Mouse (Mus musculus): ENCODE measurements at regions not wholly inside any gene's neighbourhood (a gene's known extent, or its start where the extent isn't known, plus 50 kb on each side); places are given as distances from the start of the nearest gene placed in this dataset.

DNA sequence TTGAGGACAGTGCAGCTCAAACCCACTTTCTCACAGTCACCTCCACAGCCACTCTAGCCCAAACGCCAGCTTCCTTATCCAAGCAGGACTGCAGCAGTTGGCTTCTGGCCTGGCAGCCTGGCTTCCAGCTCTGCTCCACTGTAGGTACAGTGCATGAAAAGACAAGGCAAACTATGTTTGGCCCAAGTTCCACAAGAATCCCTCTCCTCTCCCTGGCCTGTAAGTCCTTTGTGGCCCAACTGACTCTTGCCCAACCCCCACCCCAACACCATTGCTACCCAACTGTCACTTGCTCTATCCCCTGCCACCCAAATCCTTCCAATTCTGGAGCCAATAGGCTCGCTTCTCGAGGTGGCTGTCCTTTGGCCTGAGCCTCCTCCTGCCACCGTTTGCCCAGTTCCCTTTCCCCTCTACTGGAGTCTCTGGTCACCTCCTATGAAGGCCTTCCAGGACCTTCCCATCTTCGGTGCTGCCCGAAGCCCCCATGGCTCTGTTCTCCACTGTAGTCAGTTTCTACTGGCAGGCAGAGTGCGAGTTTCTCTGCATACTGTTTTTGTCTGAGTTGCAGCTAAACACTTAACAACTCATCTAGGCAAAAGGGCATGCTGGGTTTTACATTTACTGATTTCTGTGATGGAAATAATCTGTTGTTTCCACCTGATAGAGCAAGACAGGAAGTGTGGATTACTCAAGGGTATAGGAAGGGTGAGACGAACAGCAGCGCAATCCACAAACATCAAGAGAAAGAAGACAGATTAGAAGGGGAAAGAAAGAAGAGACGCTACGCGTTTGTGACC is 84.4 kb upstream of the Ptpn1 start:
- DNase-seq, result peak in 1 of 2 experiments; percentile 35

DNA sequence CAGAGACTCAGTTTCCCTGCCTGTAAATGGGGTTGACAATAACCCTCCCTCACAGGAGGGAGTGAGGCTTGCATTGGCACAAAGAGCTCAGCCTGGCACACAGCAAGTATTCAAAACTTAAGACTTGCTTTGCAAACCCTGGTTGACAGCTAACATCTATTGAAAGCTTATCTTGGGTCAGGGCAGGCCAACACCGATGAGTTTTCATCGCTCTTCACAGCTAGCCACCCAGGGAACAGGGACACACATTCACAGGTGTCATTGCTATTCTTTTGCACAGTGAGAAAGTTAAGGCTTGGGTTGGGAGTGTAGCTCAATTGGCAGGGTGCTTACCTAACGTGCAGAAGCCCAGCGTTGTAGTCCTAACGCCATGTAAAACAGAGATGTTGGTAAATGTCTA is 86.5 kb upstream of the Ptpn1 start:
- no peak for DNase-seq

DNA sequence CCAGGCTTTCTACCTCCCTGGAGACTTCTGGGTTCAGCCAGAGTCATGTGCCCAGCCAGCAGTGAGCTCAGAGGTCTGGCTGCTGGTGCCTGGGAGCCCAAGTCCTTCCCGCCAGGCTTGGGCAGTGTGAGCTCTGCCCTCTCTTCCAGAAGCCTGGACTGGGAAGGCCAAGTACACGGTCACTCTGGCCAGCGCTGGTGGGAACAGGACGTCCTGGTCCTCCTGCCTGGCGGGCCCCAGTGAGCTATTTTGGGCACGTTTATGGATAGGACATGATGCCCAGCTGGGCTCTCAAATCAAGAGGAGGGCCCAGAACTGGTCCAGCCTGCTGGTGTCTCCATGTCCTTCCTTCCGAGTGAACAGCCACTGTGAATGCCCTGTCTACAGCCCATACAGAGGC is 87.3 kb upstream of the Ptpn1 start:
- DNase-seq, result no peak

DNA sequence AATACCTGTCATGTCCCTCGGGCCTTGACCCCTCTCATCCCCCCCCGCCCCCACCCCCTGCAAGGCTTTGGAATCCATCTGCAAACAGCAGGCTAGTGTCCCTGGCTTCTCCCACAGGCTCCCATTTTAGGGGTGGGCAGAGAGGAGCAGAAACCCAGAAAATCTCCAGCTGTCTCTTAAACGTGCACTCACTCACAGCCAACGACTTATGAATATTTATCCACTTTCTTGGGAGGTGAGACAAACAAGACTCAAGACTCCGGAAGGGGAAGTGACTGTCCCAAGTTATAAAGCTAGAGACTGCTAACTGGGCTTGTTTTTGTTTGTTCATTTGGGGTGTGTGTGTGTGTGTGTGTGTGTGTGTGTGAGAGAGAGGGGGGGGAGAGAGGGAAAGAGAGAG is 87.9 kb upstream of the Ptpn1 start:
- no peak for DNase-seq

DNA sequence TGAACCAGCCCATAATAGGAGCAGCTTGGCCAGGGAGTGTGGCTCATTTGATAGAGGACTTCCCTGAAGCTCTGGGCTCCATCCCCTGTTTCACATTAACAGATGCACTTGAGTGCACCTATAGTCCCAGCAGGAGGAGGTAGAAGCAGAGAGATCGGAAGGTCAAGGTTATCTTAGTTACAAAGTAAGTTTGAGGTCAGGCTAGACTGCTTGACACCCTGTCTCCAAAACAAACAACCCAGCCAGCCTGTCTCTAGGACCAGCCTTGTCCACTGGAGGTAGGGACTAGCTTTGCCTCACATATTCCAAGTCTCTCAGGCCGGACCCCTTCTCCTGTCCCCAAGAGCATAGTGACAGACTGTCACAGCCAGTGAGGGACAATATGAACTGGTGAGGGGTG is 88.9 kb upstream of the Ptpn1 start:
- no peak for DNase-seq

DNA sequence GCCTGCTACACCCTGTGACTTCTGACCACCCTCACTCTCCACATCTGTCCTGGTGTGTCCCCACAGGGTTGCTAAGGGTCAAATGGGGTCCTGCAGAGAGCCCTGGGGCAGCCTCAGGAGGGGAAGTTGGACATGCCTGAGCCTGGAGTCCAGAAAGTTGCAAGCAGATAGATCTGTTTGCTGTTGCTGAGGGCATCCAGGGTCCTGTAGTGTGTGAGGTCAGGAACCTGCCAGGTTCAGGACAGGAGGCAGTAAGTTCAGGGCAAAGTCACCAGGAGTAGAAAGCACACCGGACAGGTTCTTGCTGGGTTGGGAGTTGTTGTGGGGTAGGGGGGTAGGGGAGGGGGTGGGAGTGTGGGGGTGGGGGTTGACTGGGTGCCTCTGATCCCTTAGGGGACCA is 89.4 kb upstream of the Ptpn1 start:
- no peak for DNase-seq

DNA sequence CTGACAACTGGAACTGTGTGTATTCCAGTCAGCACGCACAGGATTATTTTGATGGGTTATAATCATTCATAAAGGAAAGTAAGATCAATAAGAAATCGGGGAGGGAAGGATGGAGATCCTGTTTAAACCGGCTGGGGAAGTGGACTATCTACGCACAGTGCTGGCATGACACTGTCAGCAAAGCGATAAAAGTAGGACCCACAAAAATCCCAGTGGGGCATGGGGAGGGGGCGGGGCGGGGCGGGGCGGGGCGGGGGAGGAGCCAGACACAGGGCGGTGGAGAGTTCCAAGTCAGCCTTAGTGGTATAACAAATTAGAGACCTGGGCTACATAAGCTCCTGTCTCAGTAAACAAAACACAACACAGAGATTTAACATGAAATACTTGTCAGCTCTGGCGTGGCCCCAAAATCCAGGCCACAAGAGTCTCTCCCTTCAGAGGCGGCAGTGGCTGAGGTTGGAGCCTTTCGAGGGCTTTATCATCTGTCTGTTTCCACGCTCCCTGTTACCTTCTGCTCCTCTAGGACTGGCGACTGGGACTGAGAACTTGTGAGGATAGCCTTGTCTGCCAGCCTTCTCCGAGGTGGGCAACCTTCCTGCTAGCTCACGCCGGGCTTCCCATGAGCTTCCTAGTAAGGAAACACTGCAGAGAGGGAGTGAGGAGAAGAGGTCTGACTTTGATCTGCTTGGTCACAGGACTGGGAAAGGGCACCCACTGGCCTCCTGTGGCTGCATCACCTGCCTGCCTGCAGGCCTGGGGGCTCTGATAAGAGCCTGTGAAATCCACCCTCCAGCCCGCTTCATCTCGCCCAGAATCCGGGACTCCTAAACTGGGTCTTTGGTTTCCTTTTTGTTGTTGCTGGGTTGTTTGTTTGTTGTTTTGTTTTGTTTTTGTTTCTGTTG is 90.3 kb upstream of the Ptpn1 start:
- DNase-seq, result no peak

DNA sequence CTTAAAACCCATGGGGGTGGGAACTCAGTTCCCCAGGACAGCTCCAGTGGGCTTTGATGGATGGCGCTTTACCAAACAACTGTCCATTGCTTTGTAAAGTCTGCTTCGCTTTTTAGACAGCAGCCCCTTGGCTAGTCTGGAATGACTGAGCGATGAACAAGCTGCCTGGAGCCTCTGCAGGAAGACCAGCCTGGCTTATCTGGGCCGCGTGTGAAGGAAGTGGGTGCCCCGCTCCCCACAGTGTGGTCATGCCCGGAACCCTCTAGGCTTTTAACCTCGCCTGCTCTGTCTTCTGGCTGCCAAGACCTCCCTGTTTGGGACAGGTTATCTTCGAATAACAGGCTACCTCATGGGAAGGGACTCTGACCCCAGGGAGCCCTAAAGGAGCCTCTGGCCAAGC is 91.5 kb upstream of the Ptpn1 start:
- DNase-seq, result no peak

DNA sequence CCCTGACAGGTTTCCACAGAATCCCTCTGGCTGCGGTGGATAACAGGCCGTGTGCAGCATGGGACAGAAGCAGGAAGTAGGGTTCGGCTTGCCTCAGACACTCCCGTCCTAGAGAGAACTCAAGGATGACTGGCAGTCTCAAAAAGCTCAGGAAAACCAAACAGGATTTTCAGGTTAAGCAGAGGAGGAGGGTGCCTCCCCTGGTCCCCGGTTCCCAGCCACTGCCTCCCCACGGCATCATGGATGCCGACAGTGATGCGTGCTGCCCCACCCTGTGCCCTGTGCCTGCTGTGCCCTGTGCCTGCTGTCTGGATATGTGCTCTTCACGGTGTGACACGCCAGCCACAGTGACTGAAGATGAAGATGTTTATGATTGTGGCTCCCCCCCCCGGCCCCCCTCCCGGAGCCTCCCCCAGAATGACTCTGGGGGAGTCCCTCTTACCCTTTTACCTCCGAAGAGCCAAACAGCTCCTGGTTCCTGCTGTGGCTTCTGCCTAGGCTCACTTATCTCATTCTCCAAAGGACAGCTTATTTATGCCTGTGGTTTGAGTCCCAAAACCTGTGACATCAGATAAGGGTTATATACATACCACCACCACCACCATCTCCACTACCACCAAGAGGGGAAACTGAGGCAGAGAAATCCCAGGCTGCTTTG is 92.4 kb upstream of the Ptpn1 start:
- no peak for DNase-seq

DNA sequence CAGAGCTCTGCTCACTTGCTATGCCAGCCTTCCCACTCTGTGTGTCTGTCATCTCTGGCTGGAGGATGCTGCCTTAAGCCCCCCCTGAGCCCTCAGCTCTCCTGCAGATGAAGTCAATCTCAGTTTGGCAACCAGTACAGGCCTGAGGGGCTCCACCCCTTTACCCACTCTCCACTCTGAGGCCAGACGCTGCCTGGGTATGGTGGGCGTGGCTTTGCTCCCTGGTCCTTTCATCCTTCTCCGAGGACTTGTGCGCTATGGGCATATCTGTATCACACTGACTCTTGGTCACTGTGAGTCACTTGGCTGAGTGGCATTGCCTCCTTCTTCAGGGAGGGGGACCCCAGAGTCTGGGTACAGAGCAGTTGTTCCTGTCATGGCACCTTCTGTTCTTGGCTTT is 94.3 kb upstream of the Ptpn1 start:
- DNase-seq, result no peak

DNA sequence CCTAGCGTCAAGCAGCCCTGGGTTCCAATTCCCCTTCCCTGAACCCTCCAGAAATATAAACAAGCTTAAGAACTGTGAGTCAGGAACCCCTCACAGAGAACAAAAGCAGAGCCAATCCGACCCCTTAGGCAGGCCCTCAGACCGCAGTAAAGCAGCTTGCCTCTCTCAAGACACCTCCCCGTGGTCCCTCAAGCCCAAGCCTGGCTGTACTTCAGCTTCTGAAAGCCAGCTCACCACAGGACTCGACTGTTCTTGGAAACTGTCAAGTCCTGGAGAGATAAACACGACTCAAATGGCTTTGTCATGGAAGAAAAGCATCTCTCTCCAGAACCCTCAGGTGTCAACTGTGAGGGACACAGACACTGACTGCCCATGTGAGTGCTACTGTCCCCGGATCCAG is 95.2 kb upstream of the Ptpn1 start:
- DNase-seq, result peak; percentile 56 to 63

DNA sequence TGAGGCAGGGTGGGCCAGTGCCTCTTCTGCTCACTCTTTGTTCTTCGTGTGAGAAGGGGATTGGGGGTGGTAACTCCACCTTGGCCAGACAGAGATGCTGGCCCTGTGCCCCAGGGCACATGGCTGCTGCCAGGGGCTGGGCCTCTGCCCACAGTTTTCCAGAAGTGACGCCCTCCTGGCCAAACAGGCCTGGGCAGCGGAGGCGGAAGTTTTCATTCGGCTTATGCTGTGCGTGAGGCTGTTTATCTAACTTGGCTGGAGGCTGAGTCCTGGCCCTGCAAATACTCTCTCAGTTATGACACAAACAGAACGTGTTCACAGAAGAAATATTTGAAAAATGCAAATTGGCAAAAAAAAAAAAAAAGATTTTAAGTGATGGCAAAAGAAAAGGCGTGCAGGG is 97.3 kb upstream of the Ptpn1 start:
- DNase-seq, result peak; percentile 68 to 77

DNA sequence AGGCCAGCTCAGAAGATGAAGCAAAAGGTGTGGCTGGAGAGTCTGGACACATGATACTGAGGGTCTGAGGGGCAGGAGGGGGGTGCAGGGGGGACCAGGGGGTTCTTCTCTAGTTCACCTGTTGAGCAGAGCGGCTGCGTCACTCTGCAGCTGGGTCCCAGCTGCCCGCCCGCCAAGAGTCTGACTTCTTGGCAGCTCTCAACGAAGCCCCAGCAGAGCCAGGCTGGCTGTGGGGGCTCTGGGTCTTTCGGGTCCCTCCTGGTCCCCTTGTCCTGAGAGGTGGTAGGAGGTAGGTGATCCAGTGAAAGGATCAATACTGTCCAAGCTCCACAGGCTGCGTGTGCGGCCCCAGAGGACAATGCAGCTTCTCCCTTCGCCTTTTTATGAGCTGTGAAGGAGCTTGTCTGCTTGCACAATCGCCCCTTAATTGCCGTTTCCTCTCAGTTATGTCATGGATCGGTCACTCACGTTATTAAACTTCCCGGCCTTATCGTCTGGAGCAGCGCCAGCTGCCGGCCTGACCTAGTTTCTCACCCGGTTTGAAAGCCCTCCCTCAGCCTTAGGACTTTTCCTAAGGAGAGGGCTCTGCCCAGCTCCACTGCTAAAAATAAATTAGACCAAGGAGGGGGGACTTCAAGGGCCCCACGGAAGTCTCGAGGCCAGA is 98.4 kb upstream of the Ptpn1 start:
- DNase-seq, result peak; percentile 38 to 65

DNA sequence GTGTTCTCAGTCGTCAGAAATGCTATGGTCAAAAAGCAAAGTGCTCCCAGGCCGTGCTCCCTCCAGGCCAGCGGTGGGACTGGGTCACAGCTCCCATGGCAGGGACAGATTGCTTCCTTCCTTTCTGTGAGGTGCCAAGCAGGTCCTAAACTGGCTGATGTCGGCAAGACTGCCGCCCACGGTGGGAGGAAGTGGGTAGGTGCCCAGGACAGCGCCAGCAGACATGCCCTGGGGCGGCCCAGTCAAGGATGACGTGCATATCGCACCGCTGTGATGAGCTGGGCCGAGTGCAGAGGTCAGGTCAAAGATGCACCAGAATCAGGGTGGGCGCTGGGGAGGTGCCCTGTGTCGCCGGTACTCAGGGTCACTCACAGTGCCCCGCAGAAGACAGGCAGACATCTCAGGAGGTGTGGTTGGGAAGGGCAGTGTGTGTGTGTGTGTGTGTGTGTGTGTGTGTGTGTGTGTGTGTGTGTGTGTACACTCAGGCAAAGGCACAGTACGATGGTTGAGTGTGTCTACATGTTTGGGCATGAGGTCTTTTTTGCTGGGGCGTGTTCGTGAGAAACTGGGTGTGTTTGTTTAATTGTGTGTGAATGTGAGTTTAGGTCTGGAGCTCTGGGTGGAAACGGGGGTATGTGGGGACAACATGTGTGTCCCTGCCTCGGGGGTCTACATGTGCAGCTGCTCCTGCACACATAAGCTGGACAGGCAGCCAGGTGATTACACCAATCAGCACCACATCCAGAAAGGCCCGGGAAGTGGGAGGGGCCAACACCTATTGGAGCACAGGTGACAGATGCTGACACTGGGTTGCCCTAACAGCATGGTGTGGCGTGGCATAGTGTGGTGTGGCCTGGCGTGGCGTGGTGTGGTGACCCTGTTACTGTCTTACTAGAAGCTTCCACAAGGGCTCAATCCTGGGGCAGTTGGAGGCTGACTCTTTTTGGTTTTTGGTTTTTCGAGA is 100.5 kb upstream of the Ptpn1 start:
- DNase-seq, result no peak

DNA sequence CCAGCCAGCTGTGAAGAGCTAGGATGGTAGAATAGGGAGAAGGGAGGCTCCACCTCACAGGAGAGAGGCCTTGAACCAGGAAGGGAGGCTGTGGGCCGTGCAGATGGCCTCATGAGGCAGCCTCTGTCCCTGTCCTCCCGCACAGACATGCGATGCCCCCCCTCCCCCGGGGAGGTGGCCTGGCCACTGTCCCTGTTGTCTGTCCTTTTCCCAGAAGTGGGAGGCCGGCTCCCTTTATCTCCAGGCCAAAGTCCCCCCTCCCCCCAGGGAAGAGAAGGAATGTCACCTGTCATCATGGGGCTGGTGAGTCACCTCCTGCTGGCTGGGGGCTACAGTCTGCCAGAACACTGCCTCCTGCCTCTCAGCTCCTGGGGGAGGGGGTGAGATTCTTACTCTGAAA is 103.6 kb upstream of the Ptpn1 start:
- peak; percentile 24 to 38 for DNase-seq

DNA sequence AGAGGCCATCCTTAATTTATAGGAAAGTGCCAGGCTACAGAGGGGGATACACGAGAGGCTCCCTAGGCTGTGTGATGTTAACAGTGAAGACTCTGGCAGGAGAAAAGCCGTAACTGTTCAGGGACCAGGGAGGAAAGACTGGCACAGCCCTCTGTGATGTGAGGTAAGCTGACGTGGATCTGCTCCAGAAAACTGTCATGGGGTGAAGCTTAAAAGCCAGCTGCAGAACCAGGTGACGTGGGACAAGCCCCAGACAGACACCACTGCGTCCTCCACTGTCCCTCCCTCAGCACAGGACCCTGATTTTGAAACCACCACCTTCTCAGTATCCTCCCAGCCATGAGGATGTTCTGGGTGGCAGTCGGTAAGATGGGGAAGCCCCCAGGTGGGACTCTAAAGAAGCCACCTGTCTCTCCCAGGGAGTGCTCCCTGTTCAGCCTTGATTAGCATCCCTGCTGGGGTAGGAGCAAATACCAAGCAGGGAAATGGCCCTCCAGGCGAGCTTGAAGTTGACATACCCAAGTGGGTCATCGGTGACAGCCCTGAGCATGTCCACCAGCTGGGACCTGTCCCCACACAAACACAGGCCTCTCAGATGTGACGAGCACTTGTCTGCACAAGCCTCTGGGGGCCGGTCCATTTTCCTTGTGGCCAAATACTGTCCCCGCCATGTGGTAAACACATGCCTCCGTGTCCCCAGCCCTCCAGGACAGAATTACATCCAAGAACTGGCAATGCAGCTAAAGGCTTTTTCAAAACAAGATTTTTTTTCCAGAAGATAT is 104.7 kb upstream of the Ptpn1 start:
- DNase-seq, result no peak

DNA sequence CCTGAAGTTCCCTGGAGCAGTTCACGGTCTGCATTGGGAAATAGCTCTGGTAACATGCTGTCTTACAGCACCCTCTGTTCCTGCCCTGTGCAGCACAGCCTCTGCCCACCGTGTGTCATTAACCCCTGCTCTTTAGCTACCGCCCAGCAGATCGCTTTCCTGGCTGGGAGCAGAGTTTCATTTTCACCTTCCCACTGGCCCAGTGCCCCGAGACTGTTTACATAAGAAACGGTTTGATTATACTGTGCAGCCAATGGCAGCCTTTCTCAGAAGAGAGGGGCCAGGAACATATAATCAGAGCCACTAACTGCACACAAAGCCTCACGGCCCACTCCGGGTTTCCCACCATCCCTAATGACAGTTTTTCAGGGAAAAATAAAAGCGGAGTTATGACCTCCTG is 108.3 kb upstream of the Ptpn1 start:
- DNase-seq, result no peak

DNA sequence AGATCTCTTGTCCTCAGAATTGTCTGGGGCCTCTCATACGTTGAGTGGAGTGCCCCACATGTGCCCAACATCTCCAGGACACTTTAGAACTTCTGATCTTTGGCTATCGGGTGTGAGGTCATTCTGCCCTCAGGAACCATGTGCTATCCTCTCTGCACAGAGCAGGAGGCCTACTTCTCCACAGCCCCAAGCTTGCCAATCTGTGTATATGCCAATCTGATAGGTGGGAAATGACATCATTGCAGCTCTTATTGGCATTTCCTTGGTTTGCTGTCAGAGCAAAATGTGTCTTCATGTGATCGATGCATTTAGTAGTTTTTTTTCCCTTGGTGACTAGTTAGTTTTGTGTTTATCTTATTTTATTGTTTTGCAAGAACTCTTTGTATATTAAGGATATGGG is 108.8 kb upstream of the Ptpn1 start:
- DNase-seq, result no peak

DNA sequence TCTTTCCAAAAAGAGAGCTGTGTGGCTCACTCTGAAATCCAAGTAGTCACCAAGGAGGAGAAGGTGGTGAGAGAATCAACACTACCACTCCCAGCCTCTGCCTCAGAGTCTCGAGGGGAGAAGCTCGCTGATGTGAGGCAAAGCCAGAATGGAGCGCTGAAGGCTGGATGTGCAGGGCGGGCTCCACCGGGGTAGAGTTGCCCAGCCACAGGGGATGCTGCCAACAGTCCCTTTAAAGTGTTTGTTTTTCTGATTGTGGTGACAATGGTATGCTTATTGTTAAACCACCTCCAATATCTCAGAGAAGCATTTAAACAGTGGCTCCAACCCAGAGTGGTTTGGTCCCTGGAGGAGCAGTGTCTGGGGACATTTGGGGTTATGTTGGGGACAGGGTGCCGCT is 110.7 kb upstream of the Ptpn1 start:
- DNase-seq, result no peak

DNA sequence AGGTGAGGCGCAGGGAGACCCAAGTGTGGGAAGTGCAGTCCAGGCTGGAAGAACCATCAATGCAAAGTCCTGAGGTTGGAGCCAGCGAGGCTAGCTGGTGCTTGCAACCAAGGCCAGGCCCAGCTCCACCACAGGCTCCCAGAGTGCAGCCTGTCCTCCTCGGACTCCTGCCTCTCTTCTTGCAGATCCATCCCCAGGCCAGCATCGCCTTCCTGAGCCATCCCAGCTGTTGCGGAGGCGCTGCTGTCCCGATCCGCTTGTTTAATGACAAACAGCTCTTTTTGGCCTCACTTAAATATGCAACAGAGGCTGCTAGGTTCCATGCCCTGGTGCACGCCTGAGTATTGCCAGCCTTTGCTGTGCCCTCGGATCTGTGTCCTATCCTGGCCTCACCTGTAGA is 113.1 kb upstream of the Ptpn1 start:
- DNase-seq, result no peak

DNA sequence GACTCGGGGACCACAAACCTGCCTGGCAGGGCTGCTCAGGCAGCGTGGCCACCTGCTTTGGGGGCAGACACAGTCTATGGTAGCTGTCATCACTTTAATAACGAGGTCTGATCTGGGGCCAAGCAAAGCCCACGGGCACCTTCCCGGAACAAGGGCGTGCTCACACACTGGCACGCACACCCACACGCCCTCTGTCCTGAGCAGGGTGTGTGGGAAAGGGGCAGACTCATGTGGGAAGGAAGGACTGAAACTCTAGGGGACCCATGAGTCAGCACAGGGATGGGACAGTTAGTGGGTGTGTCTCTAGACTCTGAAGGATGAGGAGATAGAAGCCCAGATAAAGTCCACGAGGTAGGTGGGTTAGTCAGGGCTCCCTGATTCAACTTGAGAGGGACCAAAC is 114.8 kb upstream of the Ptpn1 start:
- no peak for DNase-seq

Measured in cerebellum, postnatal 14 days (tissue).